Mouse (Mus musculus) cerebellum, adult 2 months (tissue): ENCODE results near the gene Ebf1.

Source experiments
- CTCF ChIP-seq: fragments of 200-500 bp; IDR thresholded peaks from 2 replicates; pipeline ENCODE4 v1.5.1; 2011; ENCODE audit warnings: low read depth, mild to moderate bottlenecking, control low read depth, low read length, moderate library complexity, borderline replicate concordance; ENCODE audit not compliant: insufficient read depth
- POLR2A ChIP-seq: fragments of 200-500 bp; IDR thresholded peaks from 2 replicates; pipeline ENCODE4 v1.6.1; 2011; ENCODE audit warnings: low read length, control low read depth, borderline replicate concordance; ENCODE audit not compliant: insufficient read depth

- TF ChIP-seq POLR2A = no peak
- TF ChIP-seq CTCF = no peak
Measured at GRCm38 (mm10) chr11:44987796-44988195, 370.7 kb downstream of the Ebf1 start.
